Mouse (Mus musculus) large intestine, adult 2 months (tissue): ENCODE data around the gene Spib. TPM values are rescaled to one million over a fixed set of nuclear protein-coding genes. Genes with fewer than 3 reads are reported as not detected.

Experiments used
- DNase-seq: peaks from one replicate; pipeline ENCODE4 v3.0.0-alpha.2; 2012; ENCODE audit warnings: low read depth, low spot score
- WGBS: fragments of 180-500 bp; shearing (Covaris S2); methylation state at CpG from one replicate; pipeline ENCODE4 v1.1.7; 2018; 5-methylcytosine and 5-hydroxymethylcytosine counted together
- polyA plus RNA-seq: library from polyadenylated mRNA; depleted of rRNA; stranded (reverse); fragments of >200 nt; gene quantifications from 2 replicates; pipeline ENCODE4 v1.2.3, GENCODE M21; 2012

The Spib gene
- polyA plus RNA-seq, 1 experiment: 21.1 TPM

- WGBS: 65% methylated on average over 5 of the region's 5 CpGs
Measured at GRCm38 (mm10) chr7:44529518-44529917, 2.4 kb downstream of the Spib start.

GRCm38 (mm10) chr7:44527483-44528398 is 4.1 kb downstream of the Spib start:
- 4% methylated on average over 40 of the region's 40 CpGs for WGBS
- peak; percentile 29 for DNase-seq

More at GRCm38 (mm10) chr7:44529518-44529917, 2.4 kb downstream of the Spib start:
- no peak for DNase-seq

- 94% methylated on average over 14 of the region's 14 CpGs for WGBS
- no peak for DNase-seq
Measured at GRCm38 (mm10) chr7:44526414-44527154, 5.3 kb downstream of the Spib start.

GRCm38 (mm10) chr7:44525126-44525832 is 6.6 kb downstream of the Spib start:
- WGBS: 5% methylated on average over 22 of the region's 22 CpGs
- DNase-seq: peak; percentile 70

- DNase-seq: no peak
- 39% methylated on average over 12 of the region's 12 CpGs for WGBS
Measured at GRCm38 (mm10) chr7:44524502-44524901, 7.4 kb downstream of the Spib start, which contains the start of gene Mybpc2. Mybpc2 (minus strand) TSS chr7:44524656.

- 73% methylated on average over 2 of the region's 2 CpGs for WGBS
- DNase-seq: no peak
Measured at GRCm38 (mm10) chr7:44523056-44523455, 8.8 kb downstream of the Spib start.

GRCm38 (mm10) chr7:44521710-44522109 is 10.2 kb downstream of the Spib start:
- DNase-seq: no peak
- WGBS: 3% methylated on average over 20 of the region's 20 CpGs

- 55% methylated on average over 3 of the region's 3 CpGs for WGBS
- no peak for DNase-seq
Measured at GRCm38 (mm10) chr7:44520990-44521389, 10.9 kb downstream of the Spib start.

GRCm38 (mm10) chr7:44519240-44519913 is 12.5 kb downstream of the Spib start:
- WGBS: 52% methylated on average over 9 of the region's 9 CpGs
- no peak for DNase-seq

GRCm38 (mm10) chr7:44507491-44507890 is 24.4 kb downstream of the Spib start:
- DNase-seq: no peak

- DNase-seq: peak; percentile 28
- 28% methylated on average over 5 of the region's 5 CpGs for WGBS
Measured at GRCm38 (mm10) chr7:44501563-44502115, 30.2 kb downstream of the Spib start.

- 36% methylated on average over 20 of the region's 20 CpGs for WGBS
Measured at GRCm38 (mm10) chr7:44500046-44500445, 31.8 kb downstream of the Spib start.

GRCm38 (mm10) chr7:44498922-44499321 is 32.9 kb downstream of the Spib start:
- WGBS: 62% methylated on average over 1 of the region's 1 CpGs
- DNase-seq: no peak

More at GRCm38 (mm10) chr7:44500046-44500445, 31.8 kb downstream of the Spib start:
- DNase-seq: no peak

GRCm38 (mm10) chr7:44497361-44498055 is 34.4 kb downstream of the Spib start:
- DNase-seq: no peak
- WGBS: 85% methylated on average over 10 of the region's 10 CpGs

GRCm38 (mm10) chr7:44496771-44497109 is 35.1 kb downstream of the Spib start:
- 2% methylated on average over 26 of the region's 26 CpGs for WGBS

GRCm38 (mm10) chr7:44495992-44496770 is 35.7 kb downstream of the Spib start, which contains the start of the genes Emc10 and Fam71e1:
Emc10 (minus strand) TSS chr7:44496529.
Fam71e1 (plus strand) TSS chr7:44496581.
- under 1% methylated on average over 58 of the region's 58 CpGs for WGBS
- peak; percentile 93 for DNase-seq

More at GRCm38 (mm10) chr7:44496771-44497109, 35.1 kb downstream of the Spib start:
- no peak for DNase-seq

- 75% methylated on average over 7 of the region's 7 CpGs for WGBS
- no peak for DNase-seq
Measured at GRCm38 (mm10) chr7:44495086-44495485, 36.8 kb downstream of the Spib start.

- DNase-seq: no peak
- 94% methylated on average over 12 of the region's 12 CpGs for WGBS
Measured at GRCm38 (mm10) chr7:44494681-44495080, 37.2 kb downstream of the Spib start.
